Mouse (Mus musculus): ENCODE data around the gene Atxn1. TPM values are rescaled to one million over a fixed set of nuclear protein-coding genes. Genes with fewer than 3 reads are reported as not detected.

Gene Atxn1
- polyA plus RNA-seq, 1 experiment = 34.9 TPM

GRCm38 (mm10) chr13:45821764-45822490 lies 142.9 kb downstream of the Atxn1 start:
- peaks cover 2% of the 10 kb centered on the region; the same call in 1 of the 2 replicates for H3K4me1 ChIP-seq (ENCODE audit: control insufficient read depth, insufficient read depth, insufficient read length, low read length)
- TF ChIP-seq POLR2A (IDR thresholded peaks at IDR 0.05; ENCODE audit: low read depth, low read length) = no peak
- no peak for TF ChIP-seq CTCF (IDR thresholded peaks at IDR 0.05; ENCODE audit: extremely low read depth, insufficient read length, insufficient replicate concordance, low read depth, low read length)
- no peaks in the 10 kb centered on the region; the same call in 1 of the 2 replicates for H3K36me3 ChIP-seq (ENCODE audit: control insufficient read depth, insufficient read depth, low read length)
- no peak overlapping the region for H3K27ac ChIP-seq (ENCODE audit: insufficient read depth, low read depth, low read length)
- no peaks in the 10 kb centered on the region for H3K27me3 ChIP-seq (ENCODE audit: control insufficient read depth, insufficient read depth, low read length)
- 94% methylated on average over 7 of the region's 7 CpGs for WGBS
- H3K4me3 ChIP-seq (ENCODE audit: low read depth, low read length) = no peak overlapping the region

GRCm38 (mm10) chr13:45820473-45821230 lies 144.2 kb downstream of the Atxn1 start:
- no peak overlapping the region for H3K4me3 ChIP-seq (ENCODE audit: low read depth, low read length)
- H3K36me3 ChIP-seq (ENCODE audit: control insufficient read depth, insufficient read depth, low read length) = no peaks in the 10 kb centered on the region
- H3K27ac ChIP-seq (ENCODE audit: insufficient read depth, low read depth, low read length) = no peak overlapping the region
- TF ChIP-seq POLR2A (IDR thresholded peaks at IDR 0.05; ENCODE audit: low read depth, low read length) = no peak
- TF ChIP-seq CTCF (IDR thresholded peaks at IDR 0.05; ENCODE audit: extremely low read depth, insufficient read length, insufficient replicate concordance, low read depth, low read length) = no peak
- 46% methylated on average over 15 of the region's 15 CpGs for WGBS
- no peaks in the 10 kb centered on the region for H3K27me3 ChIP-seq (ENCODE audit: control insufficient read depth, insufficient read depth, low read length)
- no peaks in the 10 kb centered on the region for H3K4me1 ChIP-seq (ENCODE audit: control insufficient read depth, insufficient read depth, insufficient read length, low read length)

- no peaks in the 10 kb centered on the region for H3K27me3 ChIP-seq (ENCODE audit: control insufficient read depth, insufficient read depth, low read length)
- H3K4me1 ChIP-seq (ENCODE audit: control insufficient read depth, insufficient read depth, insufficient read length, low read length) = no peaks in the 10 kb centered on the region
- H3K27ac ChIP-seq (ENCODE audit: insufficient read depth, low read depth, low read length) = no peak overlapping the region
- no peaks in the 10 kb centered on the region for H3K36me3 ChIP-seq (ENCODE audit: control insufficient read depth, insufficient read depth, low read length)
- 25% methylated on average over 1 of the region's 1 CpGs for WGBS
- H3K4me3 ChIP-seq (ENCODE audit: low read depth, low read length) = no peak overlapping the region
- TF ChIP-seq CTCF (IDR thresholded peaks at IDR 0.05; ENCODE audit: extremely low read depth, insufficient read length, insufficient replicate concordance, low read depth, low read length) (no peak), POLR2A (IDR thresholded peaks at IDR 0.05; ENCODE audit: low read depth, low read length) (no peak)
Measured at GRCm38 (mm10) chr13:45816670-45817069, 148.1 kb downstream of the Atxn1 start.

GRCm38 (mm10) chr13:45809777-45810410 lies 154.9 kb downstream of the Atxn1 start:
- H3K27ac ChIP-seq (ENCODE audit: insufficient read depth, low read depth, low read length) = no peak overlapping the region
- TF ChIP-seq CTCF (IDR thresholded peaks at IDR 0.05; ENCODE audit: extremely low read depth, insufficient read length, insufficient replicate concordance, low read depth, low read length) (no peak), POLR2A (IDR thresholded peaks at IDR 0.05; ENCODE audit: low read depth, low read length) (no peak)
- no peaks in the 10 kb centered on the region for H3K4me1 ChIP-seq (ENCODE audit: control insufficient read depth, insufficient read depth, insufficient read length, low read length)
- WGBS = 63% methylated on average over 16 of the region's 16 CpGs
- no peaks in the 10 kb centered on the region for H3K27me3 ChIP-seq (ENCODE audit: control insufficient read depth, insufficient read depth, low read length)
- H3K4me3 ChIP-seq (ENCODE audit: low read depth, low read length) = no peak overlapping the region
- H3K36me3 ChIP-seq (ENCODE audit: control insufficient read depth, insufficient read depth, low read length) = no peaks in the 10 kb centered on the region

GRCm38 (mm10) chr13:45807593-45808043 lies 157.2 kb downstream of the Atxn1 start:
- WGBS = 75% methylated on average over 18 of the region's 18 CpGs
- Histone ChIP-seq H3K27me3 (ENCODE audit: control insufficient read depth, insufficient read depth, low read length) (no peaks in the 10 kb centered on the region), H3K4me3 (ENCODE audit: low read depth, low read length) (no peak overlapping the region), H3K27ac (ENCODE audit: insufficient read depth, low read depth, low read length) (no peak overlapping the region), H3K36me3 (ENCODE audit: control insufficient read depth, insufficient read depth, low read length) (no peaks in the 10 kb centered on the region), H3K4me1 (ENCODE audit: control insufficient read depth, insufficient read depth, insufficient read length, low read length) (no peaks in the 10 kb centered on the region)
- TF ChIP-seq POLR2A (IDR thresholded peaks at IDR 0.05; ENCODE audit: low read depth, low read length) (no peak), CTCF (IDR thresholded peaks at IDR 0.05; ENCODE audit: extremely low read depth, insufficient read length, insufficient replicate concordance, low read depth, low read length) (peak; percentile 55; the same call in 1 of the 2 replicates)

- WGBS = 85% methylated on average over 18 of the region's 18 CpGs
- TF ChIP-seq CTCF (IDR thresholded peaks at IDR 0.05; ENCODE audit: extremely low read depth, insufficient read length, insufficient replicate concordance, low read depth, low read length) (no peak), POLR2A (IDR thresholded peaks at IDR 0.05; ENCODE audit: low read depth, low read length) (no peak)
- no peaks in the 10 kb centered on the region for H3K27me3 ChIP-seq (ENCODE audit: control insufficient read depth, insufficient read depth, low read length)
Measured at GRCm38 (mm10) chr13:45806600-45807525, 157.9 kb downstream of the Atxn1 start.

More at GRCm38 (mm10) chr13:45806600-45807525, 157.9 kb downstream of the Atxn1 start:
- Histone ChIP-seq H3K36me3 (ENCODE audit: control insufficient read depth, insufficient read depth, low read length) (no peaks in the 10 kb centered on the region), H3K27ac (ENCODE audit: insufficient read depth, low read depth, low read length) (no peak overlapping the region), H3K4me1 (ENCODE audit: control insufficient read depth, insufficient read depth, insufficient read length, low read length) (no peaks in the 10 kb centered on the region), H3K4me3 (ENCODE audit: low read depth, low read length) (no peak overlapping the region)
